Mouse (Mus musculus) heart, postnatal 14 days (tissue): Measurements from ENCODE around the gene Bpi. TPM values are rescaled to one million over a fixed set of nuclear protein-coding genes. Genes with fewer than 3 reads are reported as not detected.

Experiments
- DNase-seq, 2 experiments: peaks; one replicate each; pipeline ENCODE4 v3.0.0; 2021 to 2022
- intact Hi-C: fragments of 180-260 bp; cut with DNase I; formaldehyde crosslinking; loops from one replicate; pipeline ENCODE4 v1.15.1; 2025
- total RNA-seq, 2 experiments: library from RNA; stranded (reverse); gene quantifications; 2 replicates each; pipeline ENCODE4 v1.2.3; 2021

Bpi gene
- total RNA-seq, 2 experiments from 2014 or later: not detected

- DNase-seq: no peak
- intact Hi-C loops: loop anchor here (5.0 kb wide), 1 partner anchor 59 kb away; no protein-coding TSS in a partner anchor
These were observed 25.2 kb downstream of the Bpi start for GRCm38 (mm10) chr2:158283136-158283535.

GRCm38 (mm10) chr2:158283771-158284170 lies 25.9 kb downstream of the Bpi start:
- intact Hi-C loops: loop anchor here (5.0 kb wide), 1 partner anchor 59 kb away; no protein-coding TSS in a partner anchor

GRCm38 (mm10) chr2:158284571-158284970 lies 26.7 kb downstream of the Bpi start:
- intact Hi-C loops: loop anchor here (5.0 kb wide), 1 partner anchor 58 kb away; no protein-coding TSS in a partner anchor
- DNase-seq: peak; percentile 68 to 75

More at GRCm38 (mm10) chr2:158283771-158284170, 25.9 kb downstream of the Bpi start:
- no peak for DNase-seq

- intact Hi-C loops: no loop called here
- no peak for DNase-seq
These were observed 27.8 kb downstream of the Bpi start for GRCm38 (mm10) chr2:158285655-158286054.

- intact Hi-C loops: no loop called here
These were observed 37.8 kb downstream of the Bpi start for GRCm38 (mm10) chr2:158295700-158296099.

GRCm38 (mm10) chr2:158299203-158299602 lies 41.3 kb downstream of the Bpi start:
- intact Hi-C loops: no loop called here
- DNase-seq: no peak

More at GRCm38 (mm10) chr2:158295700-158296099, 37.8 kb downstream of the Bpi start:
- no peak for DNase-seq

GRCm38 (mm10) chr2:158299731-158300130 lies 41.8 kb downstream of the Bpi start:
- no peak for DNase-seq
- intact Hi-C loops: no loop called here

GRCm38 (mm10) chr2:158302807-158303206 lies 44.9 kb downstream of the Bpi start:
- DNase-seq: no peak
- intact Hi-C loops: no loop called here

- intact Hi-C loops: no loop called here
- peak; percentile 42 to 43 for DNase-seq
These were observed 48.2 kb downstream of the Bpi start, which contains the start of gene Lbp for GRCm38 (mm10) chr2:158305948-158306695. Gene Lbp, plus strand, starts transcription at chr2:158306493.

GRCm38 (mm10) chr2:158306696-158307049 lies 48.8 kb downstream of the Bpi start:
- DNase-seq: no peak
- intact Hi-C loops: no loop called here

GRCm38 (mm10) chr2:158308276-158308675 lies 50.4 kb downstream of the Bpi start:
- intact Hi-C loops: no loop called here
- DNase-seq: no peak

- intact Hi-C loops: no loop called here
These were observed 55.2 kb downstream of the Bpi start for GRCm38 (mm10) chr2:158313089-158313488.

GRCm38 (mm10) chr2:158316371-158316770 lies 58.5 kb downstream of the Bpi start:
- intact Hi-C loops: no loop called here
- no peak for DNase-seq

More at GRCm38 (mm10) chr2:158313089-158313488, 55.2 kb downstream of the Bpi start:
- DNase-seq: no peak

GRCm38 (mm10) chr2:158317026-158317425 lies 59.1 kb downstream of the Bpi start:
- intact Hi-C loops: loop anchor here (1.0 kb wide), 1 partner anchor 23 kb away; no protein-coding TSS in a partner anchor
- peak; percentile 69 to 75 for DNase-seq

GRCm38 (mm10) chr2:158321596-158321995 lies 63.7 kb downstream of the Bpi start:
- no peak for DNase-seq
- intact Hi-C loops: no loop called here

GRCm38 (mm10) chr2:158322845-158323244 lies 65.0 kb downstream of the Bpi start:
- intact Hi-C loops: no loop called here
- DNase-seq: no peak

GRCm38 (mm10) chr2:158324531-158325190 lies 66.8 kb downstream of the Bpi start:
- intact Hi-C loops: no loop called here

GRCm38 (mm10) chr2:158325609-158326008 lies 67.7 kb downstream of the Bpi start:
- intact Hi-C loops: no loop called here
- no peak for DNase-seq

More at GRCm38 (mm10) chr2:158324531-158325190, 66.8 kb downstream of the Bpi start:
- peak; percentile 10 to 23 for DNase-seq
